Mouse (Mus musculus) gastrocnemius, postnatal 25 days (tissue): ENCODE results near the gene Prkag1. TPM values are rescaled to one million over a fixed set of nuclear protein-coding genes. Genes with fewer than 3 reads are reported as not detected.
"Not testable (repeated sequence)": the region's sequence is repeated elsewhere in the genome, so short reads cannot be mapped to it uniquely, and the experiment has no call there.

Experiments
- DNase-seq: peaks from one replicate; pipeline ENCODE4 v3.0.0; 2022
- total RNA-seq, 2 experiments: library from RNA; stranded (reverse); gene quantifications; 1 replicate in 1 of 2; 2 replicates in 1 of 2; pipeline ENCODE4 v1.2.3; 2021

Gene Prkag1
- total RNA-seq, 2 experiments from 2014 or later = 43.6 to 43.9 TPM

DNA sequence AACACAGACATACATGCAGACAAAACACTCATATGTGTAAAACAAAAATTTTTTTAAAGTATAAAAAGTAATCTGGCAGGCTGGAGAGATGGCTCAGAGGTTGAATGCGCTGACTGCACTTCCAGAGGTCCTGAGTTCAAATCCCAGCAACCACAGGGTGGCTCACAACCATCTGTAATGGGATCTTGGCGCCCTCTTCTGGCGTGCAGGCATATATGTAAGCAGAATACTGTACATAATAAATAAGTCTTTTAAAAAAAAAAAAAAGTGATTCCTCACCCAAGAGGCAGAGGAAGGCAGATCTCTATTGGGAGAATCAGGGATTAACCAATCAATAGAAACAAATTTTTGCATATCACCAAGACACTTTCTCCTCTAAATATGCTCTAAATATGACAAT, 7.9 kb downstream of the Prkag1 start:
- no peak for DNase-seq

DNA sequence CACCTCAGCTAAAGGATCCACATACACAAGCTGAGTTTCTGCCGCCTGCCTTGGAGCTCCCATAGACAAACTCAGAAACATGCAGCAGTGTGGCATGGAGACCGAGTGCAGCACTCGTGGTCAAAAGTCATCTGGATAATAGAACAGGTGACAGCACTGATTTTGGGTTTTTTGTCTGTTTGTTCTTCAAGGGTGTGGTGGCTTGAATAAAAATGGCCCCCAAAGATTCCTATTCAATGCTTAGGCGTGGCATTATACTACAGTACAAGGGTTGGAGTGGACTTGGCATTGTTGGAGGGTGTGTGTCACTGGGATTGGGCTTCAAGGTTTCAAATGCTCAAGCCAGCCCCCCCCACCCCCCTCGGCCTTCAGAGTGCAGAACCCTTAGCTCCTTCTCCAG, 9.2 kb downstream of the Prkag1 start:
- DNase-seq = no peak

DNA sequence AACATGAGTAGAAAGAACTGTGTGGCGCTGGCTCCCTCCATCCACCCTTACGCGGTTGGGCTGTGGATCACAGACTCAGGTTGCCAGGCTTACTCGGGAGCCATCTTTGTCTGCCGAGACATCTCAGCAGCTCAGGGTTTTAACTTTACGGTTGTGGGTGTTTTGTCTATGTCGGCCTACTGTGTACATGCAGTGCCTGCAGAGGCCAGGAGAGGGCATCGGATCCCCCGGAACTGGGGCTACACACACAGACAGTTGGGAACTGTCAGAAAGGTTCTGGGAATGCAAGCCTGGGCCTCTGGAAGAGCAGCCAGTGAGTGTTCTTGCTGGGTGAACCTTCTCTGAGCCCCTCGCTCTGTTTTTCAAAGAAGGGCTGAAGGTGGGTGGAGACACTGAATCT, 9.9 kb downstream of the Prkag1 start:
- DNase-seq = no peak

DNA sequence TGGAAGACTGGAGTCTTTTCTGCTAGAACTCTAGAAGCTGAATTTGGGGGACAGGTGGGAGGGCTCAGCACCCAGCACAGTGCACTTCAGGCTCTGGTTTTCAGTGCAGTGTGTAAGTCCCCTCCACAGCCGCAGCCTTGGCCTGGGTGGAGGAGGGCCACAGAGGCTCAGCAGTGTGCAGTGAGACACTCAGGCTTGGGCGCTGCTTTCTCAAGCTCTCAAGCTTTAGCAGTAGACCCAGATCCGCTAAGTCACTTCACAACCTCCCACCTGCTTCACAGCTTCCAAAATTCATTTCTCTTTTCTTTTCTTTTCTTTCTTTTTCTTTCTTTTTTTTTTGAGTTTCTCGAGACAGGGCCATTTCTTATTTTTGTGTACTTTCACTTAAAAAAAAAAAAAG, 10.4 kb downstream of the Prkag1 start:
- no peak for DNase-seq

DNA sequence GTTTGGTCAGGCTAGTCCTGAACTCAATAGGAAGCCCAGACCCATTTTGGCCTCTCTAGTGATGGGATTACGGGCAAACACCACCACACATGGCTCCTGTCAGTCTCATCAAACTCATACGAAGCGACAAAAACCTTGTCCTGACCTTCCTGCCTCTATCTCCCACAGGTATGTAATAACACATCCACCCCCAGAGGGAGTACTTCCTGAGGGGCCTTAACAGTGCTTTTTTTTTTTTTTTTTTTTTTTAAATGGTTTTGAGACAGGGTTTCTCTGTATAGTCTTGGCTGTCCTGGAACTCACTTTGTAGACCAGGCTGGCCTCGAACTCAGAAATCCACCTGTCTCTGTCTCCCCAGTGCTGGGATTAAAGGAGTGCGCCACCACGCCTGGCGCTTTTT, 13.2 kb downstream of the Prkag1 start:
- DNase-seq = no peak

DNA sequence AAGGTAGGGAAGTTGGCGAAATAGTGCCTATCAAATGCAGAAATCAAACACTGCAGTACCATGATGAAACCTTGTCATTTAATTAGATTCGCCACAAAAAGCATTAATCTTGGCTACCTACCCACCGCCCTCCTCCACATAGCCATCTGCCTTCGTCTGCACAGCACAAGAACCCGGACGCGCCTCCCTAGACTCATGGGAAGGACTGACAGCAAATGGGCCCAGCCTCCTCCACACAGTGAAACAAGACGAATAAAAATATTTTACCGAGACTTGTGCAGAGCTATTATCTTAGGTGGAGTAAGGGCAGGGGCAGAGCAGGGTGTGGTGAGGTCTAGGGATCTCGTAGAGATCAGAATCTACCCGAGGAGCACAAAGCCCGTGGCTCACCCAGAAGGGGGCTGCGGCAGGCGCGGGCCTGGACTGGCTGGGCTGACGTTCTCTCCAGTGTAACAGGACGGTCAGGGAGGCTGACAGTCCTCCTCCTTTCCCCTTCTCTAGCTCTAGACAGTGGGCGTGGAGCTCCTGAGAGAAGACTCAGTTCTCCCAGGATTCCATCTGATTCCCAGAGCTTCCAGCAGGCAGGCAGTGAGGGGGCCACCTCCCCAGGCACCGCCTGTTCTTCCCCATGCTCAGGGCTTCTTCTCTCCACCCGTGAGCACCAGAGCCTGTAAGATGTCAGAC, 18.4 kb downstream of the Prkag1 start:
- DNase-seq = no peak

DNA sequence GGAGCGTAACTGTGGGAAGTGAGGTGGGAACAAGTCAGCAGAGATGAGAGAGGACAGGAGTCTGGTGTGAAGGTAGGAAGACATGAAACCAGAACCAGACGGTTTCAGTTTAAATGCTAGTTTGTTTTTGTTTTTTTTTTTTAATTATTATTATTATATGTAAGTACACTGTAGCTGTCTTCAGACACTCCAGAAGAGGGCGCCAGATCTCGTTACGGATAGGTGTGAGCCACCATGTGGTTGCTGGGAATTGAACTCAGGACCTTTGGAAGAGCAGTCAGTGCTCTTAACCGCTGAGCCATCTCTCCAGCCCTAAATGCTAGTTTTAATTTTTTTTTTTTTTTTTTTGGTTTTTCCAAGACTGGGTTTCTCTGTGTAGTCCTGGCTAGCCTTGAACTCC, 21.1 kb downstream of the Prkag1 start:
- not testable (repeated sequence) for DNase-seq

DNA sequence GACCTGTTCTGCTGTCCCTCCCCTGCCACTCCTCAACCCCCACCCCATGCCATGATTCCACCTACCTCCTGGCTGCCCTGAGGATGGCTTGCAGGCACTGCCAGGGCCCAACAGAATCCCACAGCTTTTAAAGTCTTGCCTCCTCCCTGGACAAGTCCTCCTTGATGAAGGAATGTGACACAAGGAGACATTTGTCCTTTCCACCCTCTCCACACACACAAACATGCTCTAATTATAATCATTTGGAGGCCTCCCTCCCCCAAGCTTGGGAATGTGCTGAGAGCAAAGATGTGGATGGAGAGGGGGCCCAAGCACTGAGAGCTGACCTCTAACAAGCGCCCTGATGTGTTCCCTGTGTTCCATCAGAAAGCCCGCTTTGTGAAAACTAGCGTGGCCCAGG, 21.9 kb downstream of the Prkag1 start, which contains the start of gene Ddn:
Ddn (minus strand) TSS at position 101 of the 400 bp plus-strand sequence.
- DNase-seq = no peak

DNA sequence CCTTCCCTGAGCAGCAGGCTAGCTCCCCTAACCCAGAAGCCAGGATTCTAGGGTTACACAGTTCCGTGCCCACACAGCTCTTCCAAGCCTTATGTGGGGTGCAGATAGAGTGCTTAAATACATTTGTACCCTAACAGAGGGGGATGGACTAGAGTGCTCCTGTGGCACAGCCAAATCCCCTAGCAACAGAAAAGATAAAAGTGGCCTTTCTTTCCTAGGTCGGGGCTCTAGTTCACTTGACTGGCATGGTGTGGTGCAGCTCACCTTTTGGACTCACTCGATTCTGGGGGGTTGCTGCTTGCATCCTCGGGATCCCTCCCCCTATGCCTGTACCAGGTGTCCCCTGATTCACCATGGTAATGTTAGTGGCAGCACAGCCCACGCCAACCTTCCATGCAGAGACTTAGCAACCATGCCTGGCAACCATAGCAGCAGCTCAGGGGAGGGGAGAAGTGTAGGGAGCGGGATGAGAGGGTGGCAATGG, 22.6 kb downstream of the Prkag1 start:
- DNase-seq = no peak

DNA sequence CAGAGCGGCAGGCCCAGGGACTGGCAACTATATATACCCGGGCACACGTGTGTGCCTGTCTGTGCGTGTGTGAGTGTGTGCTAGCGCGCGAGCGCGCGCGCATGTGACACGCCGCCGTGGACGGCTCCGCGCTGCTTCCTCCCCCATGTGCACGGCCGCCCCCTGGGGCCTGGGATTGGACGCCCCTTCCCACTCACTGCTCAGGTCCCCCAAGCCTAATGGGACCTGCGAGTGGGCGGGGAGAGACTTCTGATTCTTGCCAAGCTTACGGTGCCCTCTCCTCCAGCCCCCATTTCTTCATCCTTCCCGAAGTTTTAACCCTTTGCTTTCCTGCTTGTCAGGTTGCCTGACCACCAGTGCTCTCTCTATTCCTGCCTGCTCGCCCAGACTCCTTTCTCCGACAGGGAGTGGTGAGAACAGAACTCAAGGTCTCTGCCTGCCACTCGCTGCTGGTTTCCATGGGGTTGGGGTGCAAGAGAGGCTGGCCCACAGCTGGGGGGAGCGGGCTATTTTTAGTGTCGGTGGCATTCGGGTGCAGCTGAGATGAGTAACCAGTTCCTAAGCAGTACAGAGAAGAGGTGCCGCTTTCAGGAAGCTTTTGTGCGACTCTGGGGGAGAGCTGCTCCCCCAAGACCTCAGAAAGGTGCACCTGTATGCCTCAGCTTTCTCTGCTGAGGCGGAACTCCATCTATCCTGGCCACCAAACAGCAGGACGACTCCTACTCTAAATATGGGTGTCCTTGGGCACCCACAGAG, 23.2 kb downstream of the Prkag1 start:
- DNase-seq = no peak

DNA sequence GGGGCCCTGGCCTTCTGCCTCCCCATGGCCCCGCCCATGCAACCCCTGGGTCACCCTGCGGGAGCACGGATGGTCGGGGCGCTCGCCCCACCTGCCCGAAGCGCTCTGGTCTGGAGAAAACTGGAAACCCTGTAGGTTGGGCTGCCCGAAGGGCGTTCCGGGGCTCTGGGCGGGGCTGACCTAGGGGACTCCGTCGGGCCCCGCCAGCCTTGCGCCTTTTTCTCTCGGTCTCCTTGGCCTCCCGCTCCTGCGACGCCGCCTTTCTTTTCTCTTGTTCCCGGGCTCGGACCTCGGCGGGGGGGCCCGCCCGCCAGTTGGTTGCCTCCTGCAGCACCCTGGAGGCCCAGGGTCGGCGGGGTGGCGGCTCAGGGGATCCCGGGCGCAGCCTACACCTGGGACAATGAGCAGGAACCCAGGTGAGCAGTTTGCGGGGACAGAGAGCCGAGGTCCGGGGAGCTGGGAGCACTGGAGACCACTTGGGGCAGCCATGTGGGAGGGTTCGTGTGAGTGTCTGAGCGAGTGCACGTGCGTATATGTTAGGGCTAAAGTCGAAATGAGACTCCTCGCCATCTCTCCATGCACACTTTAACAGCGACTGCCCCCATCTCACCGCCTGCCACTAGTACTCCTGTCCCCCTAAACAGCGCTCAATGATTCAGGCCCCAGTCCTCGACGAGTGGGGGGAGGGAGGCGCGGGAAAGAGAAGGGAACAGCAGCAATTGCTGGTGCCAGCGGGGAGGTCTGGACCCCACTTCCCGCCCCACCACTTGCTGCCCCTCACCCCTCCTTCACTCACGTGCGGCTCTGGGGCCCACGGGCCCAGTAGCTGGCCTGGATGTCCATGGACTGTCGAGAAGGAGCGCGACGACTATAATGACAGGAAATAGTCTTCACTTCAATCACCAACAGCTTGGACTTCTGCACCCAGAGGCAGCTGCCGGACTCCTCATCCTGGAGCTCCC, 24.2 kb downstream of the Prkag1 start:
- DNase-seq = no peak

DNA sequence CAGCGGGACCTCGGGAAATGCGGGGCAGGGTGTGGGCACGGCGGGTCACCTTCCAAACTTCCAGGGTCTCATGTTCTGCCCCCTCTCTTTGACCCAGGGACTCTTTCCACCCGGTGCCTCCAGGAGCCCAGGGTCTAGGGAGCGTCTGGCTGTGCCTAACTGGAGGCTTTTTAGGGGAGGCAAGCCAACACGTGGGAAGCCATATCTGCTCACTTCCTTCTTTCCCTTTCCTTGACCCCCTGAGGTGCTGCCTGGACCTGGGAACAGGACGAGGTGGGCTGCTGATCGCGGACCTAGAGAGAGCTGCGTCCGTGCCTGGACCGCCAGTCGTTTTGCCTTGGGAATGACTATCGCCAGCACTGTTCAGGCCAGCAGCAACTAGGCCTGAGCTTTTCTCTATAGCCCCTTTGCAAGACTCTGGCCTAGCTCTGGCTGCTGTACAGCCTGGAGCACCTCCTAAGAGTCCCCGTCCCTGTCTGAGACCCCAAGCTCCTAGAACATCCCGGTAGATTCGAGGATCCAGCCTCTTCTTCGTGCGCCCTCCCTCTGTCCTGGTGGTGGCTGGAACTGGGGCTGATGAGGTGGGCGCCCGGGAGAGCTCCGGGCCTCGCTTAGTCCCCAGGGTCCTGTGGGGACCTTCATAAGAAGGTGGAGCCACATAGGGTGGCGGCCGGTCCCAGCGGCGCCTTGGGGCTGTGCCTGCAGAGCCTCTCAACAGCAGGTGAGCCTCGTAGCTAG, 25.1 kb downstream of the Prkag1 start:
- no peak for DNase-seq

DNA sequence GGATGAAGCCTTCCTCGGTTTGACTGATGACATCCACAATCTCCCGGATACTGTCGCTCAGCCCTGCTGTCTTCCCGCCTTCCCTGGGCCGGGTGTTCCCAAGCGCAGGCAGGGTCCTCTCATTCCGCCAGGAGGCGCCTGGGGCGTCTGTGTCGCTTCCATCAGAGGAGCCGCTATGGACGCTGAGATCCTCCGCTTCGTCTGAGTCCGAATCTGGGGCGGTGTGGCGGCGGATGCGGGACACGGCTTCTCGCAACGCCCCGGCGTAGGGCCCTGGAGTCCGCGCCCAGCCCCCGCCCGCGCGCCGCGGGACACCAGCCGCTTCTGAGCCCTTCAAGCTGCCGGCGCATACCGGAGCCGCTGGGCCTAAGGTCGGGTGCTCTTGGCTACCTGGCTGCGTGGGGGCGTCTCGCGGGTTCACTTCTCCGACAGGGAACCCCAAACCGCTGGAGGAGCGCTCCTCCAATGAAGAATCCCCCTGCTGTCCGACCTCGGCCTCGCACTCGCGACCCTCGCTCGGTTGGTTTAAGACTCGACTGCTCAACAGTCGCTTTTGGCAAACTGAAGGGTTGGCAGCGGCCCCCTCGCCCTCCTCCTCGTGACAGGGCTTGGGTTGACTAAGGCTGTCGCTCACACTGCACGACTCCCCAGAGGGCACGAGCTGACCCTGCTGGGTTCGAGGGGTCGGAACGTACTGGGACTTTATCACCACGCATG, 25.8 kb downstream of the Prkag1 start:
- peak; percentile 51 for DNase-seq

DNA sequence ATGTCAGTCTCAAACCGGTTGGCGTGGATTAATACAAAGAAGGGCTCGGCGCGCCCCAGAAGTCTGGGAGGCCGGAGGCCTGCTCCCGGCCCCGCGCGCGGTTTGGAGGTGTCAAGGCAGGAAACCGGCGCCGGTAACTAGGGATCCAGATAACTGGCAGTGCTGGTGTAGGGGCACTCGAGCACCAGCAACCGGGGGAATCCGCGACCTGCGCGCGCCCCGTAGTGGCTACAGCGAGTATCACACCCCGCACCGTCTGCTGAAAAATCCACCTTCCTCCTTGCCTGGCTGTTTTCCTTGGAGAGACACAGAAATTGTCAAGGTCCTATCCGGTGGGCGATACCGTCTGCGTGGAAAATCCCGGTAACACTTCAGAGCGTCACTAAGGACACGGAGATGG, 27.3 kb downstream of the Prkag1 start:
- peak; percentile 54 for DNase-seq

DNA sequence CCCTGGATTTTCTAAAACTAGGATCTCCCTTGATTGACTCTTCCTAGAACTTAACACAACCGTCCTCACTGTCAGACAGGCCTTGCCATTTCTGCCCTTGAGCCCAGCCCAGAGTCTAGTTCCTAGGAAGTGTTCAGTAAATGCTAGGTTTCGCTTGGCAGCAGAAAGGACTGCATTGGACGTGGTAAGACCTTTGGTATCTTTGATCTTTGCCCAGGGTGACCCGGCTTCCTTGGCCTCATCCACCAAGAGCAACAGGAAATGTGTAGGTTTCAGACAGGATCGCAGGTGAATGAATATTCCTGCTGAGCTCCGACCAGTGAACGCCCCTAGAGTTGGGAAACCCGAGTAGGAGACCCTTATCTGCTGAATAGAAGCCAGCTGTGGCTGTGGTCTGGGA, 28.4 kb downstream of the Prkag1 start:
- no peak for DNase-seq

DNA sequence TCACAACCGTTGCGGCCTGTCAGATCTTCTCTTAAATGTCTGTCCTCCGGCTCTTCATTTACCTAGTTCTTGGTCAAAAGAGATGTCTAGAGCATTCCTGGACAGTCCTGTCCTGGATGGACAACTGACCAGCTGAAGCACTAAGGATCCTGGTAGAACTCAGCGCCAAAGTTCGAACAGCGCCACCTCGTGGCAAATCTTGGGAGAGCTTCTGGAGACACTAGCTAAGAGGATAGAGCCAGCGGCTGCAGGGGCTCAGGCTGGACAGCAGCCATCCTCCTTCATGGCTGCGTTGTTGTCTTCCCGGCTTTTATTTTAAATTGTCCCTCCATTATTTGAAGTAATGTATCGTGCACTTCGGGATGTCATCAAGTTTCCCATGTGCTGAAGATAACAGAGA, 31.9 kb downstream of the Prkag1 start:
- DNase-seq = peak; percentile 44

DNA sequence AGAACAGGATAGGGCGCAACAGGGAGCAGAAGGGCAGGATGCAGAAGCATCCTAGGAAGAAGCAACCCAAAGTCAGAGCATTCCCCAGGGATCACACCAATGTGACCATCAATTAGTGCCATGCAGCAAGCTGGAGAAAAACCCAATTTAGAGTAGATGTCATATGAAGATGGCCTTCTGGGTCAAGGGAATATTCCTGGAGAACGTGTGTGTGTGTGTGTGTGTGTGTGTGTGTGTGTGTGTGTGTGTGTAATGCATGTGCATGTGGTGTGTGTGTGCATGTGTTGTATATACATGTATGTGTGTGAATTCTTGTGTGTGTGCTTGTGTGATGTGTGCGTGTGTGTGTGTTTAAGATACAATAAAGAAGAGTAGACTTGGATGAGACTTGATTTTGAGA, 32.4 kb downstream of the Prkag1 start:
- DNase-seq = no peak

DNA sequence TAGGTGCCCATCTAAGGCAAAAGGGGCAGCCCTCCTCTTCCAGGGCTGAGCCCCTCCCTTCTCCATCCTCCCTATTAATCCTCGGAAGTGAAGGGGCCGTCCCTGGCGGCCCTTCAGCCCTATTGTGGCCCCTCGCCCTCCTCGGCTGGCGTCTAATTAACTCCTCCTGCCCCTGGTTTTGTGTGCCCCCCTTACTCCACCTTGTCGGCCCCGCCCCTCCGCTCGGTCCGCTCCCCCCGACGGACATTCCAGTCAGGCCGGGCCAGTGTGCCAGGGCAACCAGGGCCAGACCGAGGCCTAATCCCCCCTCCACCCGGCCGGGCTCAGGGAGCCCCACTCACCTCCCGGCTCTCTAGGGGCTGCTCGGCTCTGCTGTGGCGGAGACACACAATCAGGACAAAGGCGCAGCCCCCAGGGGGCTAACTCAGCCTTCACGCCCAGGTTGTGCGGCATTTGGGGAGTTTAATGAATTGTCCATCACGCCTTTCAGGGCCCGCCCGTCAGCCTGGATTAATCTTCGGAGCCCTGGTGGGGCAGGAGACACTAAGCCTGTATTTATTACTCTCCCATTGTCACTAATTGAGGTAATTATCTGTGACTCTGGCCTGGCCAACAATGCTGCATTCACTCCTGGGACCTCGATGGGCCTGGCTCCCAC, 33.4 kb downstream of the Prkag1 start:
- no peak for DNase-seq

DNA sequence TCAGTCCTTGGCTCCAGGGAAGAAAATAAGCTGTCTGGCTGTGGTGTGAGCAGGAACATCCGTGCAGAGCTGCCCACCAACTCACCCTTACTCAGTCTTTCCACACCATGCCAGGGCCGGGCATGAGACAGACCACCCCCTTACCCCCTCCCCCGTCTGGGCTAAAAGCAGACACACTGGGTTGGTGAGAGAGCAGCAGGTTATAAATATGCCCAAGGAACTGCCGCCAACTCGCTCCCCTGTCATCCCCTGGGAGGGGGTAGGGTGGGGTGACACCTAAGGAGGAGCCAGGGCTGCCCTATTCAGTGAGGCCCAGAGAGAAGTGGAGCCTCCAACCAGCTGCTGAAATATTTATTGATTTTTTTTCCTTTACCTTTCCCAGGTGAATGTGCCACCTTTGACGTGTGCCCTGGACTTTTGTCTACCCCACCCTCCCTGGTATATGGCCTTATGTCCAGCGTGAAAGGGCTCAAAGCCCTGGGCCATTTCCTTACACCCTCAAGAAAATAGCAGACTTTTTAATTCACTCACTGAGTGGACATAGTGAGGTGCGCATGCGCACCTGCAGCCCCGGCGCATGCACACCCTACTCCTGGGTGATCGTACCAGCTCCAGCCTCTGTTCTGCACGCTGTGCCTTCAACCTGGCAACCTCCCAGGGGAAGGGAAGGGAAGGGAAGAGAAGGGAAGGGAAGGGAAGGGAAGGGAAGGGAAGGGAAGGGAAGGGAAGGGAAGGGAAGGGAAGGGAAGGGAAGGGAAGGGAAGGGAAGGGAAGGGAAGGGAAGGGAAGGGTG, 34.3 kb downstream of the Prkag1 start:
- no peak for DNase-seq
